Mouse (Mus musculus): Measurements from ENCODE around the gene Sgf29.

The Sgf29 gene

GRCm38 (mm10) chr7:126707442-126708174 is 58.5 kb downstream of the Sgf29 start, which contains the start of gene Coro1a:
Gene Coro1a, minus strand, starts transcription at chr7:126707787.
- peak; percentile 83 to 86 for DNase-seq (ENCODE audit: low spot score in 2 of 2)

- no peak for DNase-seq (ENCODE audit: low spot score in 2 of 2)
Observed at GRCm38 (mm10) chr7:126708175-126708952, 59.3 kb downstream of the Sgf29 start.

GRCm38 (mm10) chr7:126710266-126710665 is 61.2 kb downstream of the Sgf29 start:
- DNase-seq (ENCODE audit: low spot score in 2 of 2): no peak

GRCm38 (mm10) chr7:126711910-126712309 is 62.8 kb downstream of the Sgf29 start:
- DNase-seq (ENCODE audit: low spot score in 2 of 2): no peak

GRCm38 (mm10) chr7:126715679-126716078 is 66.6 kb downstream of the Sgf29 start:
- no peak for DNase-seq (ENCODE audit: low spot score in 2 of 2)

- no peak for DNase-seq (ENCODE audit: low spot score in 2 of 2)
Observed at GRCm38 (mm10) chr7:126717566-126717965, 68.5 kb downstream of the Sgf29 start.

GRCm38 (mm10) chr7:126718787-126719337 is 69.8 kb downstream of the Sgf29 start:
- no peak for DNase-seq (ENCODE audit: low spot score in 2 of 2)

GRCm38 (mm10) chr7:126721635-126722034 is 72.5 kb downstream of the Sgf29 start:
- no peak for DNase-seq (ENCODE audit: low spot score in 2 of 2)

Data from spleen, postnatal 36 days (tissue).